Mouse (Mus musculus): ENCODE results near the gene Elf2.

DNA sequence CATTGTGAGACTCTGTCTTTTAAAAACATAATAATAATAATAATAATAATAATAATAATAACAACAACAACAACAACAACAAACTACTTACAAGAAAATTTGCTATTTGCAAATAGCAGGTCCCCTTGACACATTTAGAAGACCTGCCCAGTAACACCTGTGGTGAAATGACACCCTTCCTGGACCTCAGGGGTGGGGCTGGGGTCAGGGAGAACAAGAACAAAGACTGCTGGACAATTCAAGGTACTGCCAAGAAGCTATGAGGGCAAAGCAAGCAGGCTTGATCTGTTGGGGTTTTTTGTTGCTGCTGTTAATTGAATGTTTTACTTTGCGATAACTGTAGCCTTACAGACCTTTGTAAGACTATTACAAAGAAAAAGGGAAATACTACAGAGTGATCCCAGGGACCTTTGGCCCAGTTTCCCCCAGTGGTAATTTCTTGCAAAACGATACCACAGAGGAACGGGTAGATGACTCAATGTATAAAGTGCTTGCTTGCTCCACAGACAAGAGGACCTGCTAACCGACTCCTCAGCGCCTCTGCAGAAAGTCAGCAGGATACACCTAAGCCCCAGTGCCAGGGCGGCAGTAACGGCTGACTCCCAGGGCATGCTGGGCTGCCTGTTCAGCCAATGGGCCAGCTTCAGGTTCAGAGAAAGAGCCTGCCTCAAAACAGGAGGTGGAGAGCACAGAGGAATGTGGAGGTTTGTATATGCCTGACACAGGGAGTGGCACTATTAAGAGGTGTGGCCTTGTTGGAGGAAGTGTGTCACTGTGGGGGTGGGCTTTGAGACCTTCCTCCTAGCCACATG lies 130.8 kb downstream of the Elf2 start:
- TF ChIP-seq CTCF (conservative IDR thresholded peaks at IDR 0.05; ENCODE audit: low read length): no peak
- TF ChIP-seq POU5F1 (IDR thresholded peaks at IDR 0.05; ENCODE audit: borderline replicate concordance, low read length): no peak
- no peak for TF ChIP-seq NANOG (IDR thresholded peaks at IDR 0.05; ENCODE audit: borderline replicate concordance, low read length)

All from E14TG2a.4 (cell line).